Mouse (Mus musculus) heart, adult 2 months (tissue): ENCODE measurements around the gene Washc2.
"Not testable (repeated sequence)": the region's sequence is repeated elsewhere in the genome, so short reads cannot be mapped to it uniquely, and the experiment has no call there.

Experiments
- CTCF ChIP-seq: fragments of 200-600 bp; IDR thresholded peaks from 2 replicates; pipeline ENCODE4 v1.8.1; 2022; ENCODE audit warnings: antibody characterized with exemption, mild to moderate bottlenecking, moderate library complexity
- EP300 ChIP-seq: fragments of 200-500 bp; IDR thresholded peaks from 2 replicates; pipeline ENCODE4 v1.6.1; 2011; ENCODE audit warnings: low read depth, low read length, control low read depth; ENCODE audit not compliant: insufficient read depth
- POLR2A ChIP-seq: fragments of 200-500 bp; IDR thresholded peaks from 2 replicates; pipeline ENCODE4 v1.6.1; 2011; ENCODE audit warnings: mild to moderate bottlenecking, low read depth, low read length, control low read depth; ENCODE audit not compliant: insufficient read depth

- not testable (repeated sequence) for TF ChIP-seq EP300, CTCF, POLR2A
Observed at GRCm38 (mm10) chr6:116173511-116174099, 34.2 kb upstream of the Washc2 start.
